Mouse (Mus musculus) left cerebral cortex, postnatal 36 days (tissue): ENCODE results near the gene Rap2a. TPM values are rescaled to one million over a fixed set of nuclear protein-coding genes. Genes with fewer than 3 reads are reported as not detected.

Source experiments
- DNase-seq, 2 experiments: peaks; one replicate each; pipeline ENCODE4 v3.0.0; 2021 to 2022; ENCODE audit warnings: low spot score in 2 of 2, mixed read lengths in 1 of 2
- intact Hi-C: fragments of 180-260 bp; cut with DNase I; formaldehyde crosslinking; loops from one replicate; pipeline ENCODE4 v1.15.1; 2025
- total RNA-seq, 2 experiments: library from RNA; stranded (reverse); gene quantifications; 2 replicates each; pipeline ENCODE4 v1.2.3; 2021

Rap2a gene
- total RNA-seq = 10 to 100 TPM; 91.3 to 93.9 TPM

- intact Hi-C loops = loop anchor here (2.0 to 5.0 kb wide), 5 partner anchors 43 to 341 kb away; partner anchors contain the start of gene Mbnl2
- peak; percentile 98 for DNase-seq
Observed at GRCm38 (mm10) chr14:120477982-120478568, at the start of gene Rap2a. Rap2a (plus strand) TSS chr14:120478444.

DNA sequence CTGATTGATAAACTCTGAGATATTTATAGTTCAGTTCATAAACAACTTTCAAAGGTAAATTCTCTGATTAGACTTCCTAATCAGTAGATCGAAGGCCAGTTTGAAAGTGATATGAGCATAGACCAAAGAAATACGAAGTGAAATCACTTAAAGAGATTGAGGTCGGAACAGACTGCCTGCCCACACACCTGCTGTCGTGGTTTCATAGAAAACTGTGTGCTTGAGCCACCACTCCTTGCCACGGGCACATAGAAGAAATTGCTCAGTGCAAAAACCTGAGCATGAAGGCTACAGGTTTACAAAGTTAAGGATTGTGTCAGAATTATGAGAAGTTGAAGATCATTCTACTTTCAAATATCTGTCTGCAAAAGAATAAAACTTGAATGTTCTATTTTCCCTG, 49.7 kb upstream of the Rap2a start:
- DNase-seq = peak in 1 of 2 experiments; percentile 44
- intact Hi-C loops = no loop called here

- intact Hi-C loops = no loop called here
- DNase-seq = no peak
Observed at GRCm38 (mm10) chr14:120432773-120433172, 45.5 kb upstream of the Rap2a start.

DNA sequence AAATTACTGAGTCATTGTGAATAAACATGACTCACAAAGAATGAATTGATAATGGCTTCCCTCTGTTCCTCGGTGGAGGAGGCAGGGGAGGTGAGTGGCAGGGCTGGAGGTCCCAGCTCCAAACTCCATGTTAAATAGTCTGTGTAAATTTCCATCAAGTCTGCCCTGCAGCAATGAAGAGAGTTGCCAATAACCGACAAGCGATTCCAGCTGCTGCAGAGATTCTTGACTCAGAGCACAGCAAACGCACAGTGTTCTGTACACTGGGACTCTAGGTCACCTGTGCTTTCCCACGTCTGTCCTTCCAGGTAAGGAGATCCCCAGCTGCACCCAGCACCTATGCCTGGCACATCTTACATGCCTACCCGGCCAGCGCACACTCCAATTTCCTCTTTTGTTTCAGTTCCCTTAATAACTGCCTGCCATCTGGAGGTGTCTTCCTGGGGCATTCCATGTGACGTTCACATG, 44.3 kb upstream of the Rap2a start:
- DNase-seq = no peak

DNA sequence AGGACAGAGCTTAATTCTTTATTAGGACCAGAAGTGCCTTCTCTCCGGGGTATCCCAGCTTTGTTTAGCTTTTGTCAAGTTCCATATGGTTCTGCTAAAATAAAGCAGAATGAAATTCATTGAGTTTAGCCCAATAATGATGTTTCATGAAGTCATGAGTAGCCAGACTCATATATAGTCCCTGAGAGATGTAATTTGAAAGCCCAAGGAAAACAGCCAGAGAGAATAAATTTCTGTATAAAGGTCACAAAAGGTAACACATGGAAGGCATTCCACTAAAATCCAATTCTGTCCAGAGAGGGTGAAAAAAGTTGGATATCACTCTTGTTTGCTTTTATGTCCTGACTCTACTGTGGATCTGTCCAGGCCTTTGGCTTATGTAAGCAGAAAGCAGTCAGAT, 43.4 kb upstream of the Rap2a start:
- intact Hi-C loops = loop anchor here (2.0 kb wide), 1 partner anchor 42 kb away; no protein-coding TSS in a partner anchor
- DNase-seq = no peak

More for the DNA sequence above, 44.3 kb upstream of the Rap2a start:
- intact Hi-C loops = loop anchor here (2.0 kb wide), 1 partner anchor 43 kb away; no protein-coding TSS in a partner anchor

- DNase-seq = no peak
- intact Hi-C loops = loop anchor here (10.0 kb wide), 1 partner anchor 214 kb away; no protein-coding TSS in a partner anchor
Observed at GRCm38 (mm10) chr14:120440716-120441115, 37.5 kb upstream of the Rap2a start.

GRCm38 (mm10) chr14:120441256-120441655, 37.0 kb upstream of the Rap2a start:
- DNase-seq = peak; percentile 27 to 38
- intact Hi-C loops = loop anchor here (10.0 kb wide), 1 partner anchor 214 kb away; no protein-coding TSS in a partner anchor

GRCm38 (mm10) chr14:120441836-120442235, 36.4 kb upstream of the Rap2a start:
- no peak for DNase-seq
- intact Hi-C loops = loop anchor here (10.0 kb wide), 1 partner anchor 213 kb away; no protein-coding TSS in a partner anchor

DNA sequence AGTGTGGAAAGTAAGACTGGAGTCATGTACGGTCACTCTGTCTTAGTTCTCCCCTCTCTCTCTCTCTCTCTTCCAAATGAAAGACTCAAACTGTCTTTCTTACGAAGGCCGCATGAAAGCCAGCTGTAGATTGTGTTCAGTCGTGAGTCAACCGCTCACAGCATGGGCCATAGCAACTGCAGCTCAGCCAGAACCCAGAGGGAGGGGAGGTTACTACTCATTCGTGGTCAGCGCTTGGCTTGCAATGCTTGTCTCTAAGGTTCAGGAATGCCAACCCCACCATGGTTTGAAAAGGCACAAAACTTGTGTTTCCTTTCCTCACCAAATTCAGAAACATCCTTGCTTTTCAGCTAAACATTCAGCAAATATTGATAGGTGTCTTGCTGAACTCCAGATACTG, 24.0 kb upstream of the Rap2a start:
- intact Hi-C loops = no loop called here
- DNase-seq = no peak

GRCm38 (mm10) chr14:120463938-120464727, 14.1 kb upstream of the Rap2a start:
- intact Hi-C loops = no loop called here

GRCm38 (mm10) chr14:120466816-120467215, 11.4 kb upstream of the Rap2a start:
- DNase-seq = no peak
- intact Hi-C loops = loop anchor here (5.0 kb wide), 1 partner anchor 385 kb away; no protein-coding TSS in a partner anchor

More at GRCm38 (mm10) chr14:120463938-120464727, 14.1 kb upstream of the Rap2a start:
- no peak for DNase-seq

DNA sequence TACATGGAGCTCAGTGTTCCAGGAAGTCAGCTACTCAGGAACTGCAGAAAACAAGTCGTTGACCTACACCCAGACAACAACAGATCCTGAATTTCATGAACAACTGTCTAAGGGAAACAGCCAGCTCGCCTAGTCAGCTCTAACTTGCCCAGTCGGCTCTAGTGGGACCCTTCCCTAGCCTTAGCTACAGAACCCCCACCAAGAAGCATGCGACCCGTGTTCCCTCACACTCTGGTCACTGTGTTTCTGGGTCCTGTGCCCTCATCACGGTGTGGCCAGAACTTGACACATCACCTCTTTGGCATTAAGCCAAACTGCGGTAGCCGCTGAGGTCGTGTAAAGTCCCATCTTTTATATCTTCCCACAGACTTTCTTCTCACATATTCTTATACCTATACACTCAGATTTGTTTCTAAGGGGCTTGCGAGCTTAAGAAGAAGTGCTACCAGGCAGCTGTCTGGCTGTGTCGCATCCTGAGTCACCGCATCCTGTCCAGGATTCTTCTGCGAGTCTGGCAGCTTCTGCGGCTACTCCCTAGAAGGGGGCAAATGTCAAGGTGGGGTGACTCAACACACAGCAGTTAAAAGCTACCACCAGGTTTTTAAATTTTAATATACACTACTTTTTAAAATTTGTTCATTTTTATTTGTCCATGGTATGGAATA, 9.0 kb upstream of the Rap2a start:
- DNase-seq = no peak
- intact Hi-C loops = loop anchor here (5.0 kb wide), 1 partner anchor 387 kb away; no protein-coding TSS in a partner anchor

DNA sequence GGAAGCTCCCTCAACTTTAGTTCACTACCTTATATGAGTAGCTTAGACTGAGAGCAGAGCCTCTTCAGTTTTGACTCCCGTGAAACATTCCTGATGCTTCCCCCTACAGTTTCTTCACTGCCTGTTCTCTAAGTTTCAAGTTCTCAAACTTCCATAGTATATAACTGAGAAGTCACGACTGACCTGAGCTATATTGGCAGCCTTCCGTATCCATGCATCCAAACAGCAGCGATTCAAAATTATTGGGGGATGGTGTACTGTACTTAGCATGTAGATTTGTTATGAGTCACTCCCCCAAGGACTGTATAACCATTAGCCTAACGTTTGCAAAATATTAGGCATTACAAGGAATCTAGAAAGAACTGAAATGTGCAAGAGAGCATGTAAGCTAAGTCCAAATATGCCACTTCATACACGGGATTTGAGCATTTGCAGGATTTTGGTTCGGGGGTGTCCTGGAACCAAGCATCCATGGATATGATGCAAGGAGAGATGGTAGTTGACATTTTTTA, 2.0 kb upstream of the Rap2a start:
- no peak for DNase-seq
- intact Hi-C loops = loop anchor here (2.0 to 5.0 kb wide), 4 partner anchors 41 to 339 kb away; partner anchors contain the start of gene Mbnl2

DNA sequence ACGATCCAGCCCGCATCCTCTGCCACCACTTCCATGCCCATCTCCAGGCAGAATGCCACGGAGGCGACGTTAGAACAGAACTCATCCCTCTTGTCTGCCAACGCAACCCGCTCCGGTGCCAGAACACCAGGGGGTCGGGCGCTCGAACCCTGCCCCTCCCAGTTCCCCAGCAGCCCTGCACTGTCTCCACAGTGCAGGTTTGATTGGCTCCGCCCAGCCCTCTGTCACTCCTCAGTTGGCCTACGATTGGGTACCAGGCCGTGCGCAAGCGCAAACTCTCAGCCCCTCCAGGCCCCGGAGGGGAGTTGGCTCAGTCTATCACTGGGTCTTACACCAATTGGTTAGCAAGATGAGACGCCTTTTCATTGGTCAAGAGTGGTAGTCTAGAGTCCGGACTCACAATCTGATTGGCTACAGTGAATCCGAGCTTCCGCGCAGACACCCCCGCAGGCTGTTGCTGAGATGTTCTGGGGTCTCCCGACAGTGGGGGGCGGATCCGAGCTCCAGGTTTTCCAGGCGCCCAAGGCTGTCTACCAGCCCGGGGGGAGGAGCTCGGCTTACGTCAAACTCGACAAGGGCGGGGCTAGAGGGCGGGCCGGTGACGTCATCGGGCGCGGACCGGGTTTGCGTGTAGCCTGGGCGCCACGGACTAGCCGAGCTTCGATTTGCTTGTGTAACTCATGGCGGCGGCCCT, 809 bp upstream of the Rap2a start:
- peak; percentile 97 to 98 for DNase-seq
- intact Hi-C loops = loop anchor here (2.0 to 5.0 kb wide), 4 partner anchors 43 to 340 kb away; partner anchors contain the start of gene Mbnl2

GRCm38 (mm10) chr14:120478641-120479341, 547 bp downstream of the Rap2a start:
- peak in 1 of 2 experiments; percentile 35 for DNase-seq
- intact Hi-C loops = loop anchor here (2.0 to 5.0 kb wide), 4 partner anchors 182 to 341 kb away; partner anchors contain the start of gene Mbnl2

DNA sequence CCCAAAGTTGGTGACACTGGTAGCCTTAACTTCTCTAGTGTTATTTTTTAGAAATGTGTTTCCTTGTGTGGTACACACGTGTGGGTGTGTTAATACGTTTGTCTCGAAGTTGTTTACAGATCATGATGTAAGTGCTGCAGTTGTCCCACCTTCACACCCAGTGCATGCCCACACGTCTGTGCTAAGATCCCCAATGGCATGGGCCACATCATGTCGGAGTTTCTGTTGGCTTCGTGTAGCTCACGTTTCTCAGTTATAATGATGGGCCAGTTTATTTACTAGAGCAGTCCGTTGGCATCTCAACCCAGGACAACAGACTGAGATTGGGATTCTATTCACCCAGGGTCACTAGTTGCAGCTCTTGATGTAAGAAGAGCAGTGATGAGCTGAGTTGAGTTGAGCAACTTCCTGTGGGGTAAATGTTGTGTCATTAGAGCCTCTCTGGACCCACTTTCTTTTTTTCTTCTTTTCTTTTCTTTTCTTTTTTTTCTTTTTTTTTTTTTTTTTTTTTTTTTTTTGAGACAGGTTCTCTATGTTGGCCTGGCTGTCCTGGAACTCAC, 2.2 kb downstream of the Rap2a start:
- no peak for DNase-seq
- intact Hi-C loops = no loop called here

DNA sequence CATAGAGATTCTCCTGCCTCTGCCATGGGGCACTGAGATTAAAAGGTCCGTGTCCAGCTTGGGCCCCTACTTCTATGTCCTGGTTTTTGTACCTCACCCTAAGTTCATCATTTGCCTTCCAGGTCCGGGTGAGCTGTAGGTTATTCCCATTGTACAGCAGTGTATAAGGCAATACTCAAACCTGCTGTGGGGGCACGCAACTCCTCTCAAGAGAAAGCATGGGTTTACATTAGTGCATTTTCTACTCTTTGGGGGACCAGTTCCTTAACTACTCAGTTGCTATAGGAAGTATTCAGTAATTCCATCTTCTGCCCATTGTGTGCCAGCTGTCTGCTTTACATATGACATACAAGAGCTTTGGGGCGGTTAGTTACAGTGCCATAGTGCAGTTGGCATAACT, 2.7 kb downstream of the Rap2a start:
- DNase-seq = no peak
- intact Hi-C loops = no loop called here

GRCm38 (mm10) chr14:120484561-120484960, 6.3 kb downstream of the Rap2a start:
- no peak for DNase-seq
- intact Hi-C loops = no loop called here
